Mouse (Mus musculus): ENCODE measurements at regions not wholly inside any gene's neighbourhood (a gene's known extent, or its start where the extent isn't known, plus 50 kb on each side); places are given as distances from the start of the nearest gene placed in this dataset.
"Not testable (repeated sequence)": the region's sequence is repeated elsewhere in the genome, so short reads cannot be mapped to it uniquely, and the experiment has no call there.

DNA sequence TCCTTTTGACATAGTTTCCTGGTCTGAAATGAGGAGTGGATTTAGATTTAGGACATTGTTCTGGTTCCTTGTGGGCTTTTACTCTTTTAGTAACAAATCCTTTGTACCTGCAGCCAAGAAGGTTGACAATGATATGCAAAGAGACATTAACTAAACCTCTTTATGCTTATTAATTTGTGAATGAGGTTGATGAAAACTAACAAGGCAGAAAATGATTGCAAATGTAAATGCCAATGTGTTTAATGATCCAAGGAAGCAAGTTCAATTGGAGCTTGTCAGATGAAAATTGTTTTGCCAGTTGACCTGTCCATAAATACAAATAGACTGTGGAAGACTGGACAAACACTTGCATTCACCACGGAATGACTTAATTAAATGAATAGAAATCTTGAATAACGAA lies 751.6 kb downstream of the Kcna4 start:
- H3K4me3 ChIP-seq (ENCODE audit: low read depth, low read length): no peak overlapping the region
- 84% methylated on average over 2 of the region's 2 CpGs for WGBS
- ATAC-seq (ENCODE audit: low FRiP score, low TSS enrichment) (no peak), DNase-seq (ENCODE audit: low spot score) (no peak)
- H3K9me3 ChIP-seq (ENCODE audit: control insufficient read depth, low read length): no peaks in the 10 kb centered on the region
- H3K27ac ChIP-seq (replicated peaks): no peak overlapping the region
- no peaks in the 10 kb centered on the region for H3K4me1 ChIP-seq (replicated peaks; ENCODE audit: control insufficient read depth, insufficient read depth)
- H3K9ac ChIP-seq (ENCODE audit: low read length): no peak overlapping the region
- no peaks in the 10 kb centered on the region for H3K36me3 ChIP-seq (ENCODE audit: control insufficient read depth, insufficient read depth, low read length)
- TF ChIP-seq EP300 (optimal IDR thresholded peaks at IDR 0.05) (no peak), CTCF (IDR thresholded peaks at IDR 0.05; ENCODE audit: low read depth) (no peak)
- H3K4me2 ChIP-seq (replicated peaks; ENCODE audit: low read depth): no peak overlapping the region
- H3K27me3 ChIP-seq (ENCODE audit: control insufficient read depth, insufficient read depth, low read length): no peaks in the 10 kb centered on the region

DNA sequence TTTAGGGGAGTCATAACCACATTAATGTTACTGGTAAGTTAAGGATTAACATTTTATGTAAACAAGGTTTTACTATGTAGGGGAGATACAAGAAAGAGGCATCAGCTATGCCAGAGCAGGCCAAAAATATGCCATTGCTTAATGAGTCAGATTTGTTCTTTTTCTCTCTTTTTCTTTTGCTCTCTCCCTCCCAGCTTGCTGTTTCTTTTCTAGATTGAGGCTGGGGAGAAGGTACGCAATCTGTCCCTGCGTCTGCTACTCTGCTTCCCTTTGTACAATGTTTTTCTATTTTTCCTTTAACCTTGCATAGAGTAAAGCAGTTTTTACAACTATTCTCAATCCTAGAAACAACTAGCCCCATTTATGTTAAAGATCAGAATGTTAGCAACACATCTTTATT lies 754.4 kb downstream of the Kcna4 start:
- no peak for TF ChIP-seq CTCF (IDR thresholded peaks at IDR 0.05; ENCODE audit: low read depth)
- 73% methylated on average over 2 of the region's 2 CpGs for WGBS
- Histone ChIP-seq H3K4me2 (replicated peaks; ENCODE audit: low read depth) (no peak overlapping the region), H3K27ac (replicated peaks) (no peak overlapping the region), H3K36me3 (ENCODE audit: control insufficient read depth, insufficient read depth, low read length) (no peaks in the 10 kb centered on the region), H3K9me3 (ENCODE audit: control insufficient read depth, low read length) (no peaks in the 10 kb centered on the region), H3K9ac (ENCODE audit: low read length) (no peak overlapping the region), H3K4me1 (replicated peaks; ENCODE audit: control insufficient read depth, insufficient read depth) (no peaks in the 10 kb centered on the region), H3K27me3 (ENCODE audit: control insufficient read depth, insufficient read depth, low read length) (no peaks in the 10 kb centered on the region), H3K4me3 (ENCODE audit: low read depth, low read length) (no peak overlapping the region)
- no peak for DNase-seq (ENCODE audit: low spot score)
- no peak for ATAC-seq (ENCODE audit: low FRiP score, low TSS enrichment)

DNA sequence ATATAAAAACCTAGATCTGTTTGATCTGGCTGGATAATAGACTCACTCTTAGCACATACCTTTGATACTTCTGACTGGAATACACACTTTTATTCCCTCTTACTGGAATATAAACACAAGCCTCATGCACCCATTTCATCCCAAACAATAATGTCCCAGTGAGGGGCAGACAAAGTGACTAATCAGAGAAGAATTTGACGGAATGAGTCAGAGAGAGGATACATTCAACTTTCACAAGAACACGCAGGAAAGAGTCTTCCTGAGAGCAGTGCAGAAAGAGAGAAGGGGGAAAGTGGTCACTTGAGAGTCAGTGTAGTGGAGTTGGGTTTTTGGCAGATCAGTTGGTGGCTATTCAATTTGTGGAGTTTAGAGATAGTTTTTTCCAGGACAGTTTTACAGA lies 755.6 kb downstream of the Kcna4 start:
- no peak for ATAC-seq (ENCODE audit: low FRiP score, low TSS enrichment)
- H3K4me1 ChIP-seq (replicated peaks; ENCODE audit: control insufficient read depth, insufficient read depth): no peaks in the 10 kb centered on the region

DNA sequence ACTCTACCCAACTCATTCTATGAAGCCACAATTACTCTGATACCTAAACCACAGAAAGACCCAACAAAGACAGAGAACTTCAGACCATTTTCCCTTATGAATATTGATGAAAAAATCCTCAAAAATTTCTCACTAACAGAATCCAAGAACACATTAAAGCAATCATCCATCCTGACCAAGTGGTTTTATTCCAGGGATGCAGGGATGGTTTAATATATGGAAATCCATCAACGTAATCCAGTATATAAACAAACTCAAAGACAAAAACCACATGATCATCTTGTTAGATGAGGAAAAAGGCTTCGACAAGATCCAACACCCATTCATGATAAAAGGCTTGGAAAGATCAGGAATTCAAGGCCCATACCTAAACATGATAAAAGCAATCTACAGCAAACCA lies 772.3 kb downstream of the Kcna4 start:
- H3K4me1 ChIP-seq (replicated peaks; ENCODE audit: control insufficient read depth, insufficient read depth); H3K36me3 ChIP-seq (ENCODE audit: control insufficient read depth, insufficient read depth, low read length); H3K27me3 ChIP-seq (ENCODE audit: control insufficient read depth, insufficient read depth, low read length); H3K4me2 ChIP-seq (replicated peaks; ENCODE audit: low read depth); ATAC-seq (ENCODE audit: low FRiP score, low TSS enrichment); H3K27ac ChIP-seq (replicated peaks); H3K4me3 ChIP-seq (ENCODE audit: low read depth, low read length); H3K9ac ChIP-seq (ENCODE audit: low read length); DNase-seq (ENCODE audit: low spot score); H3K9me3 ChIP-seq (ENCODE audit: control insufficient read depth, low read length): not testable (repeated sequence)
- WGBS: 64% methylated on average over 2 of the region's 2 CpGs

More for the DNA sequence above, 755.6 kb downstream of the Kcna4 start:
- H3K9ac ChIP-seq (ENCODE audit: low read length): no peak overlapping the region
- TF ChIP-seq EP300 (optimal IDR thresholded peaks at IDR 0.05): no peak
- TF ChIP-seq CTCF (IDR thresholded peaks at IDR 0.05; ENCODE audit: low read depth): no peak
- DNase-seq (ENCODE audit: low spot score): no peak
- H3K9me3 ChIP-seq (ENCODE audit: control insufficient read depth, low read length): no peaks in the 10 kb centered on the region
- H3K27me3 ChIP-seq (ENCODE audit: control insufficient read depth, insufficient read depth, low read length): no peaks in the 10 kb centered on the region
- no peak overlapping the region for H3K4me2 ChIP-seq (replicated peaks; ENCODE audit: low read depth)
- WGBS: 75% methylated on average over 2 of the region's 2 CpGs
- no peak overlapping the region for H3K4me3 ChIP-seq (ENCODE audit: low read depth, low read length)
- H3K27ac ChIP-seq (replicated peaks): no peak overlapping the region
- no peaks in the 10 kb centered on the region for H3K36me3 ChIP-seq (ENCODE audit: control insufficient read depth, insufficient read depth, low read length)

DNA sequence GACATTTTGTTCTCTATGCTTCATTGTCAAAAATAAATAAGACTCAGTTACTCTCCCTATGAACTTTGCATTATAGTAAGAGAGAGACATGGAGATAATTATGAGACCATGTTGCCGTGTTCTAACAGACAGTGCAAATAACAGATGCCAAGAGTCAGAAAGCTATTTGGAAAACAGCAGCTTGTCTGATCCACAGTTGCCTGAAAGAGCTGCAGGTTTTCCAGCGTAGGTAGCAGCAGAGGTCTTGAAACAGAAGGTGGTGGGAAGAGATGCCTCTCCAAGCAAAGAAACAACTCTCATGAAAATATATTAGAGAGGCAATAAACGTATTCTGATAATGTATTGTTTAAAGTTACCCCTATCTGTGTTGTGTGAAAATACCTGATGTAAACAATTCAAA lies 793.5 kb downstream of the Kcna4 start:
- Histone ChIP-seq H3K4me2 (replicated peaks; ENCODE audit: low read depth) (no peak overlapping the region), H3K4me1 (replicated peaks; ENCODE audit: control insufficient read depth, insufficient read depth) (no peaks in the 10 kb centered on the region), H3K27ac (replicated peaks) (no peak overlapping the region), H3K9ac (ENCODE audit: low read length) (no peak overlapping the region), H3K4me3 (ENCODE audit: low read depth, low read length) (no peak overlapping the region), H3K9me3 (ENCODE audit: control insufficient read depth, low read length) (no peaks in the 10 kb centered on the region), H3K27me3 (ENCODE audit: control insufficient read depth, insufficient read depth, low read length) (no peaks in the 10 kb centered on the region), H3K36me3 (ENCODE audit: control insufficient read depth, insufficient read depth, low read length) (no peaks in the 10 kb centered on the region)
- ATAC-seq (ENCODE audit: low FRiP score, low TSS enrichment) (no peak), DNase-seq (ENCODE audit: low spot score) (no peak)
- no peak for TF ChIP-seq EP300 (optimal IDR thresholded peaks at IDR 0.05)
- no peak for TF ChIP-seq CTCF (IDR thresholded peaks at IDR 0.05; ENCODE audit: low read depth)
- 69% methylated on average over 3 of the region's 3 CpGs for WGBS

DNA sequence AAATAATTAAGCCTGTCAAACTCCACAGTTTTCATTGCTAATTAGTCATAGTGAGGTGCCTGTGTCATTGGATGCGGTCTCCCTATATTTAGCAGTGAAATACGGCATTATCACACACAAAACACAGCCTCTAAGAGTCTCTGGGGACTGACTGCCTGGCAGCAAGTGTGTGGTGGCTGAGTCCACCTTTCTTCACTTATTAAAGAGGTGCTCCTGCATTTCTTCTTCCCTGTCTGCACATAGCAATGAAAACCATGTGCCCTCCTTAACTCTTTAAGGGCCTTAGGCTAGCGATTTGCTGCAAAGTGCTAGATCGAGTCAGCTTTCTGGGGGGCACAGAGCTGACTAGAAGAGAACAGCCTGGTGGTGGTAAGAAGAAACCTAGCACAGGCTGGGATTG lies 799.8 kb downstream of the Kcna4 start:
- WGBS: 86% methylated on average over 4 of the region's 4 CpGs
- Histone ChIP-seq H3K9me3 (ENCODE audit: control insufficient read depth, low read length) (no peaks in the 10 kb centered on the region), H3K4me3 (ENCODE audit: low read depth, low read length) (no peak overlapping the region), H3K4me2 (replicated peaks; ENCODE audit: low read depth) (no peak overlapping the region), H3K27ac (replicated peaks) (no peak overlapping the region), H3K9ac (ENCODE audit: low read length) (no peak overlapping the region), H3K4me1 (replicated peaks; ENCODE audit: control insufficient read depth, insufficient read depth) (no peaks in the 10 kb centered on the region), H3K27me3 (ENCODE audit: control insufficient read depth, insufficient read depth, low read length) (no peaks in the 10 kb centered on the region), H3K36me3 (ENCODE audit: control insufficient read depth, insufficient read depth, low read length) (no peaks in the 10 kb centered on the region)
- ATAC-seq (ENCODE audit: low FRiP score, low TSS enrichment) (no peak), DNase-seq (ENCODE audit: low spot score) (no peak)
- TF ChIP-seq EP300 (optimal IDR thresholded peaks at IDR 0.05): no peak
- no peak for TF ChIP-seq CTCF (IDR thresholded peaks at IDR 0.05; ENCODE audit: low read depth)

All from stomach, postnatal 0 days (tissue).